Mouse (Mus musculus): ENCODE data around the gene Gm20924. TPM values are rescaled to one million over a fixed set of nuclear protein-coding genes. Genes with fewer than 3 reads are reported as not detected.

The Gm20924 gene
- not detected in 4 replicates for total RNA-seq (2023; ENCODE audit: inconsistent age)

GRCm38 (mm10) chrY:65207427-65207826 is at the start of gene Gm20924:
Gene Gm20924 (minus strand): TSS chrY:65207527.

Other genes starting within 250 kb of the Gm20924 start
- gene Gm20736, start 170.2 kb upstream of the Gm20924 start, total RNA-seq (2023; ENCODE audit: inconsistent age) = not detected in 4 replicates

Measured in B cell, adult (primary cell).